Mouse (Mus musculus) small intestine, adult 2 months (tissue): Measurements from ENCODE around the gene Cyp2u1. TPM values are rescaled to one million over a fixed set of nuclear protein-coding genes. Genes with fewer than 3 reads are reported as not detected.

ENCODE experiments used
- H3K27ac ChIP-seq: fragments of 200-500 bp; 2 replicates; pipeline ENCODE4 v1.5.1; 2012; ENCODE audit warnings: low read depth, low read length, control low read depth, inconsistent platforms; ENCODE audit not compliant: insufficient read depth
- H3K27me3 ChIP-seq: fragments of 200-500 bp; 2 replicates; pipeline ENCODE4 v1.6.1; 2012; ENCODE audit warnings: mild to moderate bottlenecking, moderate library complexity, low read length, inconsistent platforms; ENCODE audit not compliant: control insufficient read depth, insufficient read depth
- H3K36me3 ChIP-seq: fragments of 200-500 bp; 2 replicates; pipeline ENCODE4 v1.6.1; 2012; ENCODE audit warnings: mild to moderate bottlenecking, low read length, control low read depth, inconsistent platforms; ENCODE audit not compliant: control insufficient read depth, insufficient read depth
- H3K4me1 ChIP-seq: fragments of 200-500 bp; 2 replicates; pipeline ENCODE4 v1.6.1; 2012; ENCODE audit warnings: low read length, inconsistent platforms, mixed read lengths; ENCODE audit not compliant: control insufficient read depth, insufficient read depth, insufficient read length
- H3K4me3 ChIP-seq: fragments of 200-500 bp; 2 replicates; pipeline ENCODE4 v1.5.1; 2012; ENCODE audit warnings: low read depth, mild to moderate bottlenecking, control low read depth, inconsistent platforms, low read length, moderate library complexity
- CTCF ChIP-seq: fragments of 200-500 bp; IDR thresholded peaks from 2 replicates; pipeline ENCODE4 v1.5.1; 2012; ENCODE audit warnings: low read depth, mild to moderate bottlenecking, control low read depth, inconsistent platforms, low read length, moderate library complexity, mixed read lengths; ENCODE audit not compliant: insufficient replicate concordance, insufficient read length; ENCODE audit errors: extremely low read depth
- POLR2A ChIP-seq: fragments of 200-500 bp; IDR thresholded peaks from 2 replicates; pipeline ENCODE4 v1.6.1; 2012; ENCODE audit warnings: low read depth, mild to moderate bottlenecking, control low read depth, inconsistent platforms, low read length, moderate library complexity
- WGBS: fragments of 180-500 bp; shearing (Covaris S2); methylation state at CpG from one replicate; pipeline ENCODE4 v1.1.7; 2018; 5-methylcytosine and 5-hydroxymethylcytosine counted together
- polyA plus RNA-seq: library from polyadenylated mRNA; depleted of rRNA; stranded (reverse); fragments of >200 nt; gene quantifications from 2 replicates; pipeline ENCODE4 v1.2.3, GENCODE M21; 2012

Cyp2u1 gene
- polyA plus RNA-seq, 1 experiment: 21.0 TPM

GRCm38 (mm10) chr3:131306255-131306654 is 3.2 kb upstream of the Cyp2u1 start:
- Histone ChIP-seq H3K4me3 (no peak overlapping the region), H3K36me3 (no peaks in the 10 kb centered on the region), H3K27me3 (no peaks in the 10 kb centered on the region), H3K4me1 (peaks cover 2% of the 10 kb centered on the region; the same call in 1 of the 2 replicates), H3K27ac (no peak overlapping the region)
- TF ChIP-seq POLR2A: no peak
- TF ChIP-seq CTCF: no peak
- WGBS: 94% methylated on average over 7 of the region's 7 CpGs

GRCm38 (mm10) chr3:131303320-131303714 is 290 bp upstream of the Cyp2u1 start:
- H3K27me3 ChIP-seq: no peaks in the 10 kb centered on the region
- no peak overlapping the region for H3K27ac ChIP-seq

GRCm38 (mm10) chr3:131299908-131300307 is 3.1 kb downstream of the Cyp2u1 start:
- H3K4me1 ChIP-seq: peaks cover 8% of the 10 kb centered on the region
- WGBS: 4% methylated on average over 6 of the region's 6 CpGs

More at GRCm38 (mm10) chr3:131303320-131303714, 290 bp upstream of the Cyp2u1 start:
- 17% methylated on average over 5 of the region's 5 CpGs for WGBS
- H3K4me1 ChIP-seq: no peaks in the 10 kb centered on the region; the same call in 1 of the 2 replicates
- H3K4me3 ChIP-seq: peak overlapping the region; percentile 93
- no peak for TF ChIP-seq POLR2A
- TF ChIP-seq CTCF: no peak
- no peaks in the 10 kb centered on the region for H3K36me3 ChIP-seq

GRCm38 (mm10) chr3:131299078-131299477 is 3.9 kb downstream of the Cyp2u1 start:
- TF ChIP-seq CTCF (no peak), POLR2A (no peak)
- no peak overlapping the region for H3K4me3 ChIP-seq
- WGBS: 69% methylated on average over 9 of the region's 9 CpGs

More at GRCm38 (mm10) chr3:131299908-131300307, 3.1 kb downstream of the Cyp2u1 start:
- Histone ChIP-seq H3K36me3 (peaks cover 17% of the 10 kb centered on the region), H3K27ac (no peak overlapping the region), H3K27me3 (no peaks in the 10 kb centered on the region), H3K4me3 (no peak overlapping the region)
- TF ChIP-seq CTCF (no peak), POLR2A (no peak)

GRCm38 (mm10) chr3:131296893-131297292 is 6.1 kb downstream of the Cyp2u1 start:
- no peak overlapping the region for H3K27ac ChIP-seq
- H3K4me3 ChIP-seq: no peak overlapping the region
- 95% methylated on average over 7 of the region's 7 CpGs for WGBS
- peaks cover 17% of the 10 kb centered on the region for H3K36me3 ChIP-seq
- no peaks in the 10 kb centered on the region for H3K27me3 ChIP-seq
- TF ChIP-seq CTCF: no peak
- TF ChIP-seq POLR2A: no peak
- H3K4me1 ChIP-seq: peaks cover 23% of the 10 kb centered on the region

More at GRCm38 (mm10) chr3:131299078-131299477, 3.9 kb downstream of the Cyp2u1 start:
- Histone ChIP-seq H3K27me3 (no peaks in the 10 kb centered on the region), H3K27ac (no peak overlapping the region), H3K36me3 (peaks cover 17% of the 10 kb centered on the region), H3K4me1 (peaks cover 14% of the 10 kb centered on the region)

- Histone ChIP-seq H3K27me3 (no peaks in the 10 kb centered on the region), H3K27ac (peak overlapping the region; percentile 36), H3K36me3 (peaks cover 21% of the 10 kb centered on the region), H3K4me3 (peak overlapping the region; percentile 30), H3K4me1 (peaks cover 26% of the 10 kb centered on the region)
- TF ChIP-seq CTCF: no peak
- no peak for TF ChIP-seq POLR2A
- whole genome bisulfite sequencing: 43% methylated on average over 12 of the region's 12 CpGs
These were observed 7.4 kb downstream of the Cyp2u1 start for GRCm38 (mm10) chr3:131295513-131296200.

GRCm38 (mm10) chr3:131294503-131294902 is 8.5 kb downstream of the Cyp2u1 start:
- no peak overlapping the region for H3K27ac ChIP-seq
- no peak for TF ChIP-seq POLR2A
- no peak overlapping the region for H3K4me3 ChIP-seq

GRCm38 (mm10) chr3:131292959-131293358 is 10.1 kb downstream of the Cyp2u1 start:
- WGBS: 29% methylated on average over 3 of the region's 3 CpGs
- no peak overlapping the region for H3K4me3 ChIP-seq
- peaks cover 29% of the 10 kb centered on the region for H3K36me3 ChIP-seq
- no peaks in the 10 kb centered on the region for H3K27me3 ChIP-seq
- H3K4me1 ChIP-seq: peaks cover 26% of the 10 kb centered on the region
- H3K27ac ChIP-seq: peak overlapping the region; percentile 24; the same call in 1 of the 2 replicates
- TF ChIP-seq CTCF (no peak), POLR2A (no peak)

More at GRCm38 (mm10) chr3:131294503-131294902, 8.5 kb downstream of the Cyp2u1 start:
- Histone ChIP-seq H3K36me3 (peaks cover 28% of the 10 kb centered on the region), H3K27me3 (no peaks in the 10 kb centered on the region), H3K4me1 (peaks cover 26% of the 10 kb centered on the region)
- WGBS: 51% methylated on average over 3 of the region's 3 CpGs
